Mouse (Mus musculus) kidney, embryonic 15.5 days (tissue): ENCODE data around the gene St6galnac4. TPM values are rescaled to one million over a fixed set of nuclear protein-coding genes. Genes with fewer than 3 reads are reported as not detected.

Source experiments
- ATAC-seq: fragments of 200-750 bp; cut with Nextera tagmentation; replicated peaks from 2 replicates; pipeline ENCODE4 v1.8.0; 2017; ENCODE audit warnings: moderate TSS enrichment; ENCODE audit not compliant: low FRiP score
- H3K27ac ChIP-seq: fragments of 300-500 bp; sonication (generic); 2 replicates; pipeline ENCODE4 v1.5.1; 2015; ENCODE audit warnings: mild to moderate bottlenecking, inconsistent platforms
- H3K27me3 ChIP-seq: fragments of 300-500 bp; sonication (generic); 2 replicates; pipeline ENCODE4 v1.6.1; 2015; ENCODE audit warnings: inconsistent platforms
- H3K36me3 ChIP-seq: fragments of 300-500 bp; sonication (generic); 2 replicates; pipeline ENCODE4 v1.6.1; 2015; ENCODE audit warnings: inconsistent platforms
- H3K4me1 ChIP-seq: fragments of 300-500 bp; sonication (generic); 2 replicates; pipeline ENCODE4 v1.6.1; 2015; ENCODE audit warnings: inconsistent platforms
- H3K4me2 ChIP-seq: fragments of 300-500 bp; sonication (generic); 2 replicates; pipeline ENCODE4 v1.6.1; 2015; ENCODE audit warnings: moderate library complexity, mild to moderate bottlenecking, inconsistent platforms
- H3K4me3 ChIP-seq: fragments of 300-500 bp; sonication (generic); replicated peaks from 2 replicates; pipeline ENCODE4 v1.5.1; 2015; ENCODE audit warnings: mild to moderate bottlenecking, inconsistent platforms
- H3K9ac ChIP-seq: fragments of 300-500 bp; sonication (generic); 2 replicates; pipeline ENCODE4 v1.6.1; 2015; ENCODE audit warnings: mild to moderate bottlenecking, inconsistent platforms
- H3K9me3 ChIP-seq: fragments of 300-500 bp; sonication (generic); replicated peaks from 2 replicates; pipeline ENCODE4 v1.6.1; 2016; ENCODE audit warnings: inconsistent platforms
- WGBS: fragments of 180-500 bp; shearing (Covaris S2); methylation state at CpG from one replicate; pipeline ENCODE4 v1.1.7; 2015; ENCODE audit warnings: mixed read lengths; 5-methylcytosine and 5-hydroxymethylcytosine counted together
- polyA plus RNA-seq: library from polyadenylated mRNA; unstranded; fragments of >200 nt; fragmentation: Nextera tagmentation; extraction: Ambion mirVana; gene quantifications from 2 replicates; pipeline ENCODE4 v1.2.1, GENCODE M21; 2015

St6galnac4 gene
- polyA plus RNA-seq, 1 experiment from 2014 or later = 22.3 TPM

DNA sequence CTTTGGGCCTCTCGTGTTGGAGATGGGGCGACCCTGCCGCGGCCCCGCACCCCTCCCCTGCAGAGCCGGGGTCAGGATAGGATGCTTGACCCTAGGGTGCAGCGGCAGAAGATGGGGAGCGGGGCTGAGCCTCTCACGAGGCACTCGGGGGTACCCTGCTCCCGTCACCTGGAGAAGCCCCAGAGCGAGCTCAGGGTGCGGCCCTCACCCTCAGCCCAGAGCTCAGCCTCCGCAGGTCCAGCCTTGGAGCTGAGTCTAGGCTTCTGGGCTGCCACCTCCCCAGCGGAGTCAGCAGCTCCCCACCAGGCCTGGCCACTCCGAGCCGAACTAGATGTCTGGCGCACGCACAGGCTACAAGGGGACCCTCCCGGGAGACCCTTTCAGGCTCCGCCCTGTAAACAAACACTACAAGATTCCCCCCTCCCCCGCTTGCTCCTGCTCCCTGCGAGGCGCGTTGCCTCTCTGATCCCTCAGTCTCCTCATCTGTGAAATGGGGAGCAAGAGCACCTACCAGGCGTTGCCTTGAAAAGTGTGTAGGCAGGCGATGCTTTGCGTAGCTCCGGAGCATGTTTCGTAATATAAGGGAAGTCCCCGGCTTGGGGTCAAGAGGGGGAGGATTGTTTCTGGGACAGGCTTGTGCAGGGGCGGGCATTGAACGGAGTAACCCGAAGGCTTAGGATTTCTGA, 20.5 kb downstream of the St6galnac4 start:
- no peaks in the 10 kb centered on the region for H3K27me3 ChIP-seq
- H3K36me3 ChIP-seq = peaks cover 5% of the 10 kb centered on the region; the same call in 1 of the 2 replicates
- H3K27ac ChIP-seq = peak overlapping the region; percentile 84
- peak overlapping the region; percentile 98 for H3K4me2 ChIP-seq
- 5% methylated on average over 34 of the region's 34 CpGs for WGBS
- H3K9ac ChIP-seq = peak overlapping the region; percentile 76
- H3K9me3 ChIP-seq = no peaks in the 10 kb centered on the region
- H3K4me1 ChIP-seq = peaks cover 49% of the 10 kb centered on the region
- H3K4me3 ChIP-seq = peak overlapping the region; percentile 79
- ATAC-seq = peak; percentile 35

DNA sequence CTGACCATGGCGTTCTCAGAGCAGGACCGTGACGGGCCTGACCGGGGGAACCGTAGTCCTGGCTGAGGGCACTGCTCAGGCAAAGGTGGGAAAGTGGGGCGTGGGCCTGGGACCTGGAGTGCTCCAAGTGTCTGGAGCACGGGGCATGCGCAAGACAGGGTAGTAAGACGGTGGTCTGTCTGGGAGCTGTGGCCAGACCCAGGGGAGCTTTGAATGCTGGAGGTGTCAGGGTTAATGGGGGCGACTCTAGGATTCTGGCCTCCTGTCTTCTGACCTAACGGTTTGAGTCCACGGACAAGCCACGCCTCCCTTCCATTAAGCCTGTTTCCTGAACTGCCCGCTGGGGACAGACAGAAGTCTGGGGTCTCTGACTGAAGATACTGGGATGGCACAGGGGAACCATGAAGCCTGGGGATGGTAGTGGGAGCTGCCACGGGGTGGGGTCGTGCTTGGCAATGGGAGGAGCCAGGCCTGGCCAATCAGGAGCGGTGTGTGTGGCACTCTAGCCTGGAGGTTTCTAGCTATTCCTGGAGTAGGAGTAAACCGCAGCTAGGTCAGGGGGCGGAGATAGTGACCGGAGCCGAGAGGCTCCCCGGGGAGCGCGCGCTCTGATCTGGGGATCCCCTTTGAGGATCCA, 21.4 kb downstream of the St6galnac4 start:
- Histone ChIP-seq H3K4me2 (peak overlapping the region; percentile 98), H3K4me3 (peak overlapping the region; percentile 79), H3K9me3 (no peaks in the 10 kb centered on the region), H3K36me3 (peaks cover 13% of the 10 kb centered on the region), H3K4me1 (peaks cover 46% of the 10 kb centered on the region), H3K27me3 (no peaks in the 10 kb centered on the region), H3K27ac (peak overlapping the region; percentile 84), H3K9ac (0 out of 2 replicates have a peak overlapping the region, but pooled peaks have one; percentile 11)
- 5% methylated on average over 25 of the region's 25 CpGs for WGBS
- peak; percentile 61 for ATAC-seq

DNA sequence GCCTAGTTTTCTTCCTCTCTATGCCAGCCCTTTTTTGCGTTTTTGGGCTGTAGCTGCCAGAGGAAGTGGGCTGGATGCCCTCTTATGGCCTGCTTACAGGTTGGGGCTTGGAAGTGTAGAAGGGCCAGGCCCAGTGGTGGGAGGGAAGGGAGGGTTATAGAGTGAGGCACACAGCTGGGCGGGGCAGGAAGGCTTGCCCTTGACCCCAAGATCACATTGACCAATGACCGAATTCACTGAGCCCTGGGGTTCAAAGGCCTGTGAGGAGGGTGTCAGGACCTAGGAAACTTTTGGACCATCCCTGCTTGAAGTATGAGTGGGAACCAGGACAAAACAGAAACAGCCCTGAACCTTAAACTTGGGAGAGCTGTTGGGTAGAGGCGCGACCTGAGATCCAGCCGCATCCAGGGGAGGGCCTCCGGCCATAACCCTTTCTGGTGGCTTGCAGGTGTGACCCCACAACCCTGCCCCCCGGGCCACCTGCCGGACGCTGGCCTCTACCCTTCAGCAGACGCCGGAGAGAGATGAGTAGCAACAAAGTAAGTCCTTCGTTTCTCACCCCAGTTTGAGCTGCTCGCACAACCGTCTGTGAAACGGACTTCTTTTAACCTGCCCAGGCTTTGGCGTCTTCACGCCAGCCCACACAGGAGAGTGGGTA, 22.0 kb downstream of the St6galnac4 start:
- H3K27ac ChIP-seq = peak overlapping the region; percentile 84
- H3K36me3 ChIP-seq = peaks cover 16% of the 10 kb centered on the region
- no peaks in the 10 kb centered on the region for H3K27me3 ChIP-seq
- peaks cover 46% of the 10 kb centered on the region for H3K4me1 ChIP-seq
- 0 out of 2 replicates have a peak overlapping the region, but pooled peaks have one; percentile 11 for H3K9ac ChIP-seq
- peak overlapping the region; percentile 79 for H3K4me3 ChIP-seq
- 39% methylated on average over 18 of the region's 18 CpGs for WGBS
- ATAC-seq = peak; percentile 21; the same call in 1 of the 2 replicates
- H3K9me3 ChIP-seq = no peaks in the 10 kb centered on the region
- H3K4me2 ChIP-seq = peak overlapping the region; percentile 98

DNA sequence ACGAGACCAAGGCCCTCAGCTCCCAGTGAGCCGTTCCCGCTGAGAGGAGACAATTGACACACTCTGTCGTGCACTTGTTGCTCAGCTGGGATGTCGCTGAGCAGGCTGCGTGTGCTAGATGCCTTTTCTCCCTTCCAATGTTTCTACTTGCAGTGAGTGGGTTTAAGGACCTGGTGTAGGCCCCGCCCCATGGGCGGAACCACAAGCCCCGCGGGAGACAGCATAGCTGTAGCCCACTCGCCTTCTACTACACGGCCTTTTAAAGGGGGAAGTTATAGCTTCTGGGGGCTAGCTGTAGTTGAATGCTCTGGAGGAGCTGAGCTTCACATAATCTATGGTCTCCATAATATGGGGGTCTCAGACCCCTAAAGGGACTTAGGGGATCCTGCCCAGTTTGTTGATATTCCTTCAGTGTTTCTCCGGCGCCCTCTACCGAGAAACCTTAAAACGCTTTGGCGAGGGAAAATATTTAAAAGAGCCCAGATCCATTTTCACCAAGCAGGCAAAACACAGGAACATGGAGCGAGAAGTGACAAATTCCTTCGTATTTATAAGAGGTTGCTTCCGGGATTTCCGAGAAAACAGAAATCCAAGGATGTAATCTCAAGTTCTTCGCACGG, 23.8 kb downstream of the St6galnac4 start:
- no peaks in the 10 kb centered on the region for H3K9me3 ChIP-seq
- peaks cover 28% of the 10 kb centered on the region for H3K36me3 ChIP-seq
- WGBS = 17% methylated on average over 23 of the region's 23 CpGs
- H3K27me3 ChIP-seq = no peaks in the 10 kb centered on the region
- H3K9ac ChIP-seq = no peak overlapping the region; the same call in 1 of the 2 replicates
- H3K4me2 ChIP-seq = peak overlapping the region; percentile 70
- peak overlapping the region; percentile 49 for H3K4me3 ChIP-seq
- no peak for ATAC-seq
- peaks cover 46% of the 10 kb centered on the region for H3K4me1 ChIP-seq
- H3K27ac ChIP-seq = peak overlapping the region; percentile 30

DNA sequence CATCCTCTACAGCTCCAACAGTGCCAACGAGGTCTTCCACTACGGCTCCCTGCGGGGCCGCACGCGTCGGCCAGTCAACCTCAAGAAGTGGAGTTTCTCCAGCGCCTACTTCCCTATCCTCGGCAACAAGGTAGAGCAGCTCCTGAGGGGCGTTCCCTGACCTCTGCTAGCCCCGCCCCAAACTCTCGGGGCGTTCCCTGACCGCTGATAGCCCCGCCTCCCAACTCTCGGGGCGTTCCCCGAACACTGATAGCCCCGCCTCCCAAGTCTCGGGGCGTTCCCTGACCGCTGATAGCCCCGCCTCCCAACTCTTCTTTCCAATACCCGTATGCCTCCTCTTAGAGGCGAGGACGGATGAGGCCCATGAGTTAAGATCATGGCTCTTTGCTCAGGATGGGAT, 25.4 kb downstream of the St6galnac4 start:
- H3K4me1 ChIP-seq = peaks cover 36% of the 10 kb centered on the region
- H3K4me2 ChIP-seq = no peak overlapping the region
- peaks cover 41% of the 10 kb centered on the region for H3K36me3 ChIP-seq
- H3K9me3 ChIP-seq = 0 out of 2 replicates have a peak, but pooled peaks cover under 1% of the 10 kb centered on the region
- no peaks in the 10 kb centered on the region for H3K27me3 ChIP-seq
- H3K9ac ChIP-seq = no peak overlapping the region
- WGBS = 75% methylated on average over 26 of the region's 26 CpGs
- no peak overlapping the region for H3K4me3 ChIP-seq
- H3K27ac ChIP-seq = no peak overlapping the region
- no peak for ATAC-seq

DNA sequence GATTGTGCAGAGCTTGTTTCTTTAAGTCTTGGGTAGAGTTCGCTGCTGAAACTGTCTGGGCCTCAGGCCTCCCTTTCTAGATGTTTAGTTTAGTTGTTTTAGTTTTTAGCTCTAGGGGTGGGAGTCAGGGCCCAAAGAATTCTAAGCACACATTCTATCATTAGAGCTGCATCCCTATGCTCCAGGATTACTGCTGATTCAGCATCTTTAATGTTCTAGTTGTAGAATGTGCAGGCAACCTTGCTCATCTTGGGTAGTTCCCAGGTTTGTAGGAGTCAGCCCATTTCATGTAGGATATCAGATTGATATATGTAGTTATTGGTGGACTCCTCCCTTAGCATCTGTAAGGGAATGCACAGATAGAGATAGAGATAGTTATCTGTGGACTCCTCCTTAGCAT, 30.2 kb downstream of the St6galnac4 start:
- Histone ChIP-seq H3K36me3 (peaks cover 48% of the 10 kb centered on the region), H3K4me2 (no peak overlapping the region), H3K27me3 (no peaks in the 10 kb centered on the region), H3K9ac (no peak overlapping the region), H3K4me3 (no peak overlapping the region), H3K27ac (no peak overlapping the region), H3K4me1 (peaks cover 42% of the 10 kb centered on the region), H3K9me3 (peaks cover 4% of the 10 kb centered on the region; the same call in 1 of the 2 replicates)
- 95% methylated on average over 1 of the region's 1 CpGs for WGBS
- no peak for ATAC-seq

DNA sequence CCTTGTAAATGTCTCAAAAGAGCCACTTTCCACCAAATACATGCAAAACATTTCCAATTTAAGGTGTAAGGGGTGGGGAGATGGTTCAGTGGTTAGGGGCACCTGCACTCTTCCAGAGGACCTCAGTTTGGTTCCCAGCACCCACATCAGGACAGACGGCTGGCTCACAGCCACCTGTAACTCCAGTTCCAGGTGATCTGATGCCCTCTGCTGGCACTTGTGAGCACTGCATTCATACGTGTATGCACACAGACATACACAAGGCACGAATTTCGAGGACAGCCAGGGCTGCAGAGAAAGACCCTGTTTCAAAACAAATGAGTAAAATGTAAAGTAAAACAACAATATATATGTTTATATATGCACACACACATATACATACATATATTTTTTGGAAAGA, 30.7 kb downstream of the St6galnac4 start:
- Histone ChIP-seq H3K4me3 (no peak overlapping the region), H3K27me3 (no peaks in the 10 kb centered on the region), H3K9ac (no peak overlapping the region), H3K9me3 (peaks cover 4% of the 10 kb centered on the region; the same call in 1 of the 2 replicates), H3K27ac (no peak overlapping the region), H3K36me3 (peaks cover 43% of the 10 kb centered on the region), H3K4me2 (no peak overlapping the region), H3K4me1 (peaks cover 44% of the 10 kb centered on the region)
- WGBS = 93% methylated on average over 4 of the region's 4 CpGs
- no peak for ATAC-seq

DNA sequence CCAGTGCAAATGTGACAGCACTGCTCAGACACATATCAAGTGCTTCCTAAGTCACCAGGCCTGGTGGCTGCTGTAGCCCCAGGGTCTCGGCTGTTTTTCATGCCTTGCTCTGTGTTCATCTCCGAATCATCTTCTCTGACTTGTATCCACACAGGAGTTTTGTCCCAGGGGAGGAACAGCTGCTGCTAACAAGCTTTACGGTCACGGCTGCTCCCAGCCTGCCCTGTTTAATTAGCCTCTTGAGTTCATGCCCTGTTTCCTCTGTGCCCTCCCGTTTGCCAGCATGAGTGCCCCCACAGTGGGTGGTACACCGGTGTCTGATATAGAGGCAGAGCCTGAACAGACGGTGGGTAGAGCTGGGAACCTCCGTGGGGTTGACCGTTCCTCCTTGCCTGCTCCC, 31.2 kb downstream of the St6galnac4 start:
- no peak for ATAC-seq
- peaks cover 44% of the 10 kb centered on the region for H3K4me1 ChIP-seq
- no peak overlapping the region for H3K27ac ChIP-seq
- 60% methylated on average over 9 of the region's 9 CpGs for WGBS
- no peak overlapping the region for H3K4me3 ChIP-seq
- peaks cover 40% of the 10 kb centered on the region for H3K36me3 ChIP-seq
- peaks cover 4% of the 10 kb centered on the region; the same call in 1 of the 2 replicates for H3K9me3 ChIP-seq
- no peak overlapping the region for H3K9ac ChIP-seq
- no peak overlapping the region for H3K4me2 ChIP-seq
- no peaks in the 10 kb centered on the region for H3K27me3 ChIP-seq

DNA sequence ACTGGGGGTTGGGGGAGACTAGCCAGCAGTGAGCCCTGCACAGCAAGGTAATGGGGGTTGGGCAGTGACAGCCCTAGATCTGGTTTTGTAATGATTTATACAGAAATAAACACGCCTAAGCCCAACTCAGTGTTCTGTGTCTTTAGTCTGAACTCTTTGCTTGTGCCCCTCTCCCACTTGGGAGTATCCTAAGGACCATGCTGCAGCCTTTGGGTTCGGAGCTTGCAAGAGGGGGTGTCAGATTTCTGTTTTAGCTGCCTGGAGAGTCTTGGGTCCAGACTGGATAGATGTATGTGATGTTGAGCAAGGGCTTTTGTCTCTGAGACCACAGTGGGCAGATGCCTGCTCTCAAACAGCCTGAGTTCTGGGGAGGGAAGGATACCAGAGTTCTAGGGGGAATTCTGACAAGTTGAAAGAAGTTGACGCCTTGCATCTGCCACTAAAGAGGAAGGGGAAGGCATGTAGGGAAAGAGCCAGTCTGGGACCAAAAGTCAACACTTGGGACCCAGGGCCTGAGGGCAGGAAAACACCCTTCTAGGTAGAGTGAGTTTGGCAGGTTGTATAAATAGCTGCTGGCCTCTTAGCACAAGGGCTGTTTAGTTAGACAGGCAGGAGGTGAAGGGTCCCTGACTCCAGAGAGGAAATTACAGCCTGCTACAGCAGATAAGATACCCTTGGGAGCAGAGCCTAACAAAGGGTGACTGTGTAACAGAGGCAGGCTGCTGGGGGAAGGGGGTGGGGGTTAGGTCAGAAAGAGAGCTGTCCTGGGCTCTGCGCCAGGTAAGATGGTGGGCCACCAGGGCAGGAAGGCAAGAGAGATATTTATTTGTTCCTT, 34.0 kb downstream of the St6galnac4 start:
- Histone ChIP-seq H3K9me3 (peaks cover 4% of the 10 kb centered on the region; the same call in 1 of the 2 replicates), H3K36me3 (peaks cover 21% of the 10 kb centered on the region), H3K9ac (0 out of 2 replicates have a peak overlapping the region, but pooled peaks have one; percentile 15), H3K27ac (peak overlapping the region; percentile 92), H3K27me3 (no peaks in the 10 kb centered on the region), H3K4me2 (peak overlapping the region; percentile 34; the same call in 1 of the 2 replicates), H3K4me3 (no peak overlapping the region), H3K4me1 (peaks cover 64% of the 10 kb centered on the region)
- WGBS = 9% methylated on average over 4 of the region's 4 CpGs
- ATAC-seq = peak; percentile 65

DNA sequence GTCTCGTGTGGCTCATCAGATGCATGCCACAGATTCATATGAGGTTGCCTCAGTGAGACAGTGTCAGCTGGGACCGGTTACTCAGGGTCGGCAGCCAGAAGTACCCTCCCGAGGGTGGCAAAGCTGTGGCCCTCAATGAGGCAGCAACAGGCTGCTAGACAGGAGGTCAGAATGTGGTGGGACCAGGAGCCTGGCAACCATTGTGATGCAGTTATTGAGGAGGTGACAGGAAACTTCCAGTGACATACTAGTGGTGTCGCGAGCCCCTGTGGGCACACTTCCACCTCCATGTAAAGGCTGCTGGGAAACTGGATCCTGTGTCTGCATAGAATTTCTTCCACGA, 34.6 kb downstream of the St6galnac4 start, which contains the start of gene Ak1:
TSS of gene Ak1 (plus strand) at position 242 of the 343 bp plus-strand sequence.
- Histone ChIP-seq H3K9ac (0 out of 2 replicates have a peak within 1 kb of the TSS, but pooled peaks have one; percentile 15), H3K4me3 (no peak within 1 kb of the TSS), H3K4me2 (peak within 1 kb of the TSS; percentile 34), H3K9me3 (peaks cover 4% of the 10 kb centered on the region; the same call in 1 of the 2 replicates), H3K36me3 (peaks cover 16% of the 10 kb centered on the region), H3K27ac (peak within 1 kb of the TSS; percentile 92), H3K4me1 (peaks cover 69% of the 10 kb centered on the region), H3K27me3 (no peaks in the 10 kb centered on the region)
- WGBS = 20% methylated on average over 7 of the region's 7 CpGs
- 0 out of 2 replicates have a peak, but pooled peaks have one; percentile 4 for ATAC-seq
